Comparison of ENCODE assay signal across 7 mouse cellular contexts in the genomic region with DNA sequence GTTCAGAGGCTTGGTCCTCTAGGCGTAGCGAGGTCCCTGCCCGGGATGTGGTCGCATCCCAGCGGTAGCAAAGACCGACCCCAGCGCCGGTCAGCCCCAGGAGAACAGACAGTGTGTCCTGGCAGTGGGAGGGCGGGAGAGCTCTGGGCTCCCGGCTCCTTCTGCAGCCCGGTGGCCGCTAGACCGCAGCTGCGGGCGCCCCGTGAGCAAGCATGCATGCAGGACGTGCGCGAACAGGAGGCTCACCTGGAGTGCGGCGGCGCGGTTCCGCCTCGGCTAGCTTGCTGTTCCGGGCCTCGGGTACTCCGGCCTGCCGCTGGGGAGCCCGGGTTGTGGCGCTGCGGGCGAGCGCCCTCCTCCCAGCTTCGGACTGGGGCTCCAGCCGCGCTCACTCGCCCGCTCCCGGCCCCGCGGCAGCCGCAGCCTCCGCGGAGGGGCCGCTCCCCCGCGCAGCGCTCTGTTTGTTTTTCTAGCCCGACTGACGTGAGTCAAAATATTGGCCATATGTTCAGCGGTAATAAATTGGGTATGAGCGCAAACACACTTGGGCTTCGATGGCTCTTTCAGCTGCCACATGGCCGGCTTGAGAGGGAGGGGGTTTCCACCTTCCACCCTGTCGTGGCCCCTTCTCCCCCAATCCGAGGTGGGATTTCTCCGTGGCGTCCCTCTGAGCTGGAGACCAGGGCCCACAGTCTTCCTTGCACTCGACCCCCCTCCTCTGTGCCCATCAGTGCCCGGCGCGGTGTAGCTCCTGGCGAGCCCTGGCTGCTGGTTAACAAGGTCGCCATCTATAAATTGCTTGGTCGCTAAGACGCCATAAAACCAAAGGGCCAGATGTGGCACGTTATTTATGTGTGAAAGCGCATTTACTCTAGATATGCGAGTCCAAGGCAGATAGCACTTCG. TPM values are rescaled to one million over a fixed set of nuclear protein-coding genes. Genes with fewer than 3 reads are reported as not detected.
DNase-seq lines count a peak whose midpoint lies in the region; ATAC-seq and TF ChIP-seq lines count a peak whose summit lies in the region.

No protein-coding gene starts in this region.

- no peak overlapping the region for H3K27ac ChIP-seq in lung, postnatal 0 days (ENCODE audit: low read length)
- H3K27ac ChIP-seq in forebrain, embryonic 13.5 days = no peak overlapping the region
- no peak overlapping the region for H3K27ac ChIP-seq in limb, embryonic 15.5 days
- H3K27ac ChIP-seq in stomach, postnatal 0 days (replicated peaks) = no peak overlapping the region

- under 1% methylated on average over 62 of the region's 71 CpGs for WGBS in lung, postnatal 0 days
- under 1% methylated on average over 63 of the region's 71 CpGs for WGBS in forebrain, embryonic 13.5 days
- WGBS in limb, embryonic 15.5 days = under 1% methylated on average over 71 of the region's 71 CpGs
- 1% methylated on average over 69 of the region's 71 CpGs for WGBS in stomach, postnatal 0 days

- H3K36me3 ChIP-seq in lung, postnatal 0 days (ENCODE audit: insufficient read depth, low read length) = no peaks in the 10 kb centered on the region
- H3K36me3 ChIP-seq in forebrain, embryonic 13.5 days (ENCODE audit: poor library complexity, severe bottlenecking) = no peaks in the 10 kb centered on the region
- no peaks in the 10 kb centered on the region for H3K36me3 ChIP-seq in limb, embryonic 15.5 days
- H3K36me3 ChIP-seq in stomach, postnatal 0 days (ENCODE audit: control insufficient read depth, insufficient read depth, low read length) = no peaks in the 10 kb centered on the region

- peak overlapping the region; percentile 27; the same call in 1 of the 2 replicates for H3K4me3 ChIP-seq in lung, postnatal 0 days (ENCODE audit: low read depth, low read length)
- H3K4me3 ChIP-seq in forebrain, embryonic 13.5 days = peak overlapping the region; percentile 35
- H3K4me3 ChIP-seq in limb, embryonic 15.5 days = peak overlapping the region; percentile 41
- H3K4me3 ChIP-seq in stomach, postnatal 0 days (ENCODE audit: low read depth, low read length) = peak overlapping the region; percentile 34

- no peak overlapping the region for H3K9ac ChIP-seq in lung, postnatal 0 days (replicated peaks; ENCODE audit: low read depth)
- H3K9ac ChIP-seq in forebrain, embryonic 13.5 days = peak overlapping the region; percentile 26; the same call in 1 of the 2 replicates
- no peak overlapping the region for H3K9ac ChIP-seq in limb, embryonic 15.5 days
- no peak overlapping the region for H3K9ac ChIP-seq in stomach, postnatal 0 days (ENCODE audit: low read length)

- no peak for TF ChIP-seq EP300 in lung, postnatal 0 days (IDR thresholded peaks at IDR 0.05)
- TF ChIP-seq EP300 in stomach, postnatal 0 days (optimal IDR thresholded peaks at IDR 0.05) = no peak

- peak overlapping the region; percentile 38 for H3K4me2 ChIP-seq in lung, postnatal 0 days (replicated peaks; ENCODE audit: low read depth, low read length)
- H3K4me2 ChIP-seq in forebrain, embryonic 13.5 days = peak overlapping the region; percentile 60
- H3K4me2 ChIP-seq in limb, embryonic 15.5 days = peak overlapping the region; percentile 80
- H3K4me2 ChIP-seq in stomach, postnatal 0 days (replicated peaks; ENCODE audit: low read depth) = peak overlapping the region; percentile 47

- H3K4me1 ChIP-seq in lung, postnatal 0 days (ENCODE audit: insufficient read depth, low read depth, low read length) = peaks cover 12% of the 10 kb centered on the region; the same call in 1 of the 2 replicates
- H3K4me1 ChIP-seq in forebrain, embryonic 13.5 days = peaks cover 21% of the 10 kb centered on the region
- peaks cover 23% of the 10 kb centered on the region for H3K4me1 ChIP-seq in limb, embryonic 15.5 days
- no peaks in the 10 kb centered on the region; the same call in 1 of the 2 replicates for H3K4me1 ChIP-seq in stomach, postnatal 0 days (replicated peaks; ENCODE audit: control insufficient read depth, insufficient read depth)

- intact Hi-C loops in left cerebral cortex, postnatal 25 days (cut with DNase I) = loop anchor here (5.0 kb wide), 1 partner anchor 842 kb away; no protein-coding TSS in a partner anchor

- H3K9me3 ChIP-seq in lung, postnatal 0 days (ENCODE audit: low read length) = no peaks in the 10 kb centered on the region
- no peaks in the 10 kb centered on the region for H3K9me3 ChIP-seq in forebrain, embryonic 13.5 days (replicated peaks)
- H3K9me3 ChIP-seq in limb, embryonic 15.5 days = no peaks in the 10 kb centered on the region
- H3K9me3 ChIP-seq in stomach, postnatal 0 days (ENCODE audit: control insufficient read depth, low read length) = no peaks in the 10 kb centered on the region

- H3K27me3 ChIP-seq in lung, postnatal 0 days (replicated peaks; ENCODE audit: insufficient read depth, low read length) = peaks cover 64% of the 10 kb centered on the region
- H3K27me3 ChIP-seq in forebrain, embryonic 13.5 days = peaks cover 95% of the 10 kb centered on the region
- H3K27me3 ChIP-seq in limb, embryonic 15.5 days = peaks cover 91% of the 10 kb centered on the region
- peaks cover 33% of the 10 kb centered on the region for H3K27me3 ChIP-seq in stomach, postnatal 0 days (ENCODE audit: control insufficient read depth, insufficient read depth, low read length)

- TF ChIP-seq CTCF in lung, postnatal 0 days (IDR thresholded peaks at IDR 0.05) = no peak
- TF ChIP-seq CTCF in stomach, postnatal 0 days (IDR thresholded peaks at IDR 0.05; ENCODE audit: low read depth) = no peak

- no peak for DNase-seq in lung, postnatal 0 days (ENCODE audit: low spot score)
- no peak for DNase-seq in lung, postnatal 10 days
- DNase-seq in stomach, postnatal 0 days (ENCODE audit: low spot score) = no peak
- DNase-seq in gastrocnemius, postnatal 25 days = no peak
- DNase-seq in left cerebral cortex, postnatal 25 days (ENCODE audit: low spot score in 2 of 2) = no peak

- ATAC-seq in lung, postnatal 0 days = no peak
- peak; percentile 57 for ATAC-seq in forebrain, embryonic 13.5 days
- no peak; the same call in 1 of the 2 replicates for ATAC-seq in limb, embryonic 15.5 days (ENCODE audit: insufficient number of reproducible peaks, low FRiP score, low TSS enrichment, low read depth)
- ATAC-seq in stomach, postnatal 0 days (ENCODE audit: low FRiP score, low TSS enrichment) = peak; percentile 36; the same call in 1 of the 2 replicates

RNA-seq across cellular contexts. Expression of a gene that starts 0.9 kb away (rescaled TPM):
- polyA plus RNA-seq in lung, postnatal 0 days (2015; fragmentation: Nextera tagmentation; extraction: Ambion mirVana) = not detected in 2 replicates
- 3.1 and 3.2 TPM in 2 replicates for polyA plus RNA-seq in forebrain, embryonic 13.5 days (2015; fragmentation: Nextera tagmentation; extraction: Ambion mirVana)
- polyA plus RNA-seq in limb, embryonic 15.5 days (2015; fragmentation: Nextera tagmentation; extraction: Ambion mirVana) = 0.11 TPM in 1 of 2 replicates, not detected in the other
- polyA plus RNA-seq in stomach, postnatal 0 days (2015; fragmentation: Nextera tagmentation; extraction: Ambion mirVana) = 0.47 and 0.64 TPM in 2 replicates
- not detected for total RNA-seq in gastrocnemius, postnatal 25 days (2021)
- 1 to 10 TPM; 6.0 to 6.5 TPM for total RNA-seq in left cerebral cortex, postnatal 25 days (2021)

Comparison
In these comparisons a context has a peak if more than half of its experiments do, and no peak if none do; other contexts are left out.
1. ATAC-seq: peak in forebrain, embryonic 13.5 days (single experiment) and stomach, postnatal 0 days (single experiment); none in lung, postnatal 0 days (single experiment) and limb, embryonic 15.5 days (single experiment).
2. Peak in every context shown above with its lines, with median percentiles within 50 percentile points of each other: H3K4me2 ChIP-seq and H3K4me3 ChIP-seq.